Mouse (Mus musculus): ENCODE measurements at regions not wholly inside any gene's neighbourhood (a gene's known extent, or its start where the extent isn't known, plus 50 kb on each side); places are given as distances from the start of the nearest gene placed in this dataset.

GRCm38 (mm10) chr4:107736866-107737265 lies 52.8 kb upstream of the Dmrtb1 start:
- DNase-seq (ENCODE audit: low spot score): no peak

DNA sequence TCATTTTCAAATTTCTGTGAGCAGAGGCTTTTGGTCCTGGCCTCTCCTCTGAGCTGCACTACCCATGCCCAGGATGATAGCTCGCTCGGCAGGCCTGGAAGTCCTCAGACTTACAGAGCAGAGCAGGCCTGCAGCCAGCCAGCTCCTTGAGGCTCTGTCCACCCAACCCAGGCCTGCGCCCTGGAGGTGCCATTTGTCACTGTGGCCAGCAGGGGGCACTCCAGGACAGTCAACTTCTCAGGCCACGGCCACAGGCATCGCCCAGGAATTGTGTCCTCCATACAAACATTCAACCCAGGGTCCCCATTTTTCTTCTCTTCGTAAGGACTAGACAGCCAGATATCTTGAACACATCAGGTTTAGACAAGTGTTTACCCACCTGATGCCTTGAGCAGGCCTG lies 53.9 kb upstream of the Dmrtb1 start:
- peak; percentile 70 for DNase-seq (ENCODE audit: low spot score)

GRCm38 (mm10) chr4:107738776-107739175 lies 54.7 kb upstream of the Dmrtb1 start:
- no peak for DNase-seq (ENCODE audit: low spot score)

DNA sequence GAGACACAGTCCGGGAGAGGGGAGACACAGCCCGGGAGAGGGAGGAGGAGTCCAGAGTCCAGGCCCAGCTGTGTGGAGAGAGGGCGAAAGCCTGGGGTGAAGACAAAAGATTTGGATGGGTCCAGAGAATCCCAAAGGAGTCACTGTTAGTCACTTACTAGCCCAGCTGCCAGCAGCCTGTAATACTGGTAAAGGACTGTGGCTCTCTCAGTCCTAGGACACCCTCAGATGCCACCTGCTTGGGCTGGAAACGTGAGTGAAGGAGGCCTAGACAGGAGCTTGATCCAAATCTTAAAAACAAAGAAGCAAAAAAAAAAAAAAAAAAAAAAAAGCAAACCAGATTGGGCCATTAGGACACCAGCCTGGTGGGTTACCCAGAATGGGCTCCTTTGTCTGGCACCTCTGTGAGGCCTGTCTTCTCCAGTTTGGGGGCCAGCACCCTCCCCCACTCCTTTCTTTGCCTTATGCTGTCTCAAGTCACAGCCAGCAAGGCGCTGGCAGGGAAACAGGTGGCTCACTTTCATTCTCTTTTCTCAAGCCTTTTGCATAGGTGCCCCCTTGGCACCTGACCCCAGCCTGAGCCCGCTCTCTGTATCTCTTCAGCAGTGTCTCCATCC lies 55.9 kb upstream of the Dmrtb1 start:
- DNase-seq (ENCODE audit: low spot score): no peak

- DNase-seq (ENCODE audit: low spot score): no peak
Measured at GRCm38 (mm10) chr4:107743646-107744045, 58.4 kb upstream of the Lrp8 start.

GRCm38 (mm10) chr4:107746366-107746765 lies 55.7 kb upstream of the Lrp8 start:
- DNase-seq (ENCODE audit: low spot score): no peak

GRCm38 (mm10) chr4:107746923-107747431 lies 55.1 kb upstream of the Lrp8 start:
- DNase-seq (ENCODE audit: low spot score): no peak

DNA sequence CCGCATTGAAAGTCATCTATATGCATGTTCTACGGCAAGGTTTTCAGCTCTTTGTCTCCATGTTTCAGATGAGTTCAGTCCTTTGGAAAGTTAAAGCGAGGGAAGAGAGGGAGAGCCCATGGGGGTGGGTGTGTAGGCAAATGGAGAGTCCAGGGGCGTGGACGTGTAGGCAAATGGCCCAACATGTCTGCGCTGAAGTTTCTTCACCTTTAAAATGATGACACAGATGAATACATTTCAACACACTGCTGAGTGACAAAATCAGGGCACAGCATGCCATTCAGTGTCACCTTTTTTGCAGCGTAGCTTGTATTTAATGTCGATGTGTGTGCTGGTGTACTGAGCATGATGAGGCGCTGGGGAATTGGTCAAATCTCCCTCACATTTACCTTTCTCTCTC lies 54.6 kb upstream of the Lrp8 start:
- no peak for DNase-seq (ENCODE audit: low spot score)

DNA sequence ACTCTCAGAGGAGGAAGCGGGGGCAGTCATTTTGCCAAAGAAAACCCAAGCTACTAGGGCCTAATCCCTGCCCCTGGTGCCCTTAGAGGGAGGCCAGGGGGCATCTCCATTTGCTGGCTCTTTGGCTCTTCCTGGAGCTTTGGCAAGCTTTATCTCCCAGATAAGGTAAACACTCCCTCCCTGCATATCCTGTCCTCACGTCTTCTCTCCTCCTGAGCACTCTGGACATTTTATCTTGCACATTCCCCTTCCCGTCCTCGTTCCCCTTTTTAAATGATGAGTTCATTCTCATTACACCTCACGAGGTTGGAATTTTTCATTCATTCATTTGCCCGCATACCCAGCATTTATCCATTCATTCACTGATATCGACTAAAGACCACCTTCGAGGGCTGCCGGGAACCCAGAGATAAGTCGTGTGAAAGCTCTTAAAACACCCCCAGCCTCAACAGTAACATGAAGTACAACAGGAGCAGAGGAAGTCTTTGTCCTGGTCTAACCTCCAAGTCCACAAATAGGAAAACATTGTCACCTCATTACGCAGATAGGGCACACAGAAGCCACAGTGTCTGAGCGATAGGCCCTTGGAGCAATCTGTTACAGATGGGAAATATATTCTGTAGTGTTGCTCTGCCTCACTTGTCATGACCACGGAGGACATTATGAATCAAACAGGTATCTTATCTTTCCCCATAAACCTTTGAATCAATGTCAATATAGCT lies 54.0 kb upstream of the Lrp8 start:
- DNase-seq (ENCODE audit: low spot score): no peak

DNA sequence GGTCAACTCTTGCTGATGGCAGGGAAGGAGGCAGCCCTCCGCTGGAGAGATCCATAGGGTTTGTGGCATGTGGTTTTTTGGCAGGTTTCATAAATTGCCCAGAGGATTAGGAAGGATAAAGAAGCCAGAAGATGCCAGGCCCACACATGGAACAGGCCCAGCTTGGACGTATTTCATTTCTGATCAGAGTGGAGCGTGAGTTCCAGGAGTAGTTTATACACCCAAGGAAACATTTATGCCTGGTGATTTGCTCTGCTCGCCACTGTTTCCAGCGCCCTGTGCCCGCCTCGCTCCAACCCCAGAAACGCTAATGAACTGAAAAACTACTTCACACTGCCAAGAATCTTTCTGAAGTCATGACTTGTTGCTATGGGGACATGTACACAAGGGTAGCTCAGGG lies 53.0 kb upstream of the Lrp8 start:
- DNase-seq (ENCODE audit: low spot score): no peak

GRCm38 (mm10) chr4:107750017-107750416 lies 52.0 kb upstream of the Lrp8 start:
- DNase-seq (ENCODE audit: low spot score): no peak
